Mouse (Mus musculus) mesoderm, embryonic 11.5 days (tissue): ENCODE results near the gene Ptges3.
"Not testable (repeated sequence)": the region's sequence is repeated elsewhere in the genome, so short reads cannot be mapped to it uniquely, and the experiment has no call there.

ENCODE experiments used
- DNase-seq: peaks from one replicate; pipeline ENCODE4 v3.0.0-alpha.2; 2012; ENCODE audit warnings: low read depth, low spot score

Ptges3 gene

DNA sequence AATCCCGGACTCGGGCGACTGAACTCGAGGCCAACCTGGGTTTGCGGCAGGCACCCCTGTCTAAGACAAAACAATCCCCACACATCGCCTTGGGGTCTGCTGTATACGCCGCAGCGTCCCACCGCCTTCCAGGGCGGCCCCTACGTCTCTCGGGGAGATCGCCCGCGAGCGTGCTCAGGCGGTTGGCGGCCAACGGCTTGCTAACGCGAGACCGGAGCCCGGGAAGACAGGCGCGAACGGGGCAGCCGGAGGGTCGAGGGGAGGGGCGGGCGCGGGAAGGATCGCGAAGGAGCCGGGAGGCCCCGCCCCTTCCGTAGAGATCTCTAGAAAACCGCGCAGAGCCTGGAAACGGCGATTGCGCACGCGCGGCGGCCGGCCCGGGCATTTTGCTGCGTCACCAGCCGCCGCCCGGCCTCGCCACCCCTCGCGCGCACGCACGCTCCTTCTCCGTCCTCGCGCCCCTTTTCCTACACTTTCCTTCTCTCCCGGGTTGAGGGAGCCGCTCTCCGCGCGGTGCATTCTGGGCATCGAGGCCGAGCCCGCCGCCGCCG lies at the start of gene Ptges3:
Gene Ptges3 (plus strand): TSS at position 354 of the 551 bp plus-strand sequence.
- DNase-seq: peak; percentile 97

DNA sequence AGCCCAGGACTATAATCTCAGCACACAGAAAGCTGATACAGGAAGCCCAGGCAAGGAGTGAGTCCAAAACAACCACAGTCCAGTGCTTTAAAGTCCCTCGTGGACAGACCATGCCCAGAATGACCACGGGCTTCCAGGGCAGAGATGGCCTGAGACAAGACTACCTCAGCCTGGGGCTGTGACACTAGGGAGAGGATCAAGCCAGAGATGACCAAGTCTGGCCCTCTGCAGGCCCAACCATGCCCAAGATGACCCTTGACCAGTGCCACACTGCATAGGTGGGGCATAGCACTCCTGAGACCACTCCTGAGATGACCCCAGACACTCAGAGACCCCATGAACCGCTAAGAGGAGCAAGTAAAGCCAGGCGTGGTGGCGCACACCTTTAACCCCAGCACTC lies 49.0 kb upstream of the Ptges3 start:
- DNase-seq: no peak

DNA sequence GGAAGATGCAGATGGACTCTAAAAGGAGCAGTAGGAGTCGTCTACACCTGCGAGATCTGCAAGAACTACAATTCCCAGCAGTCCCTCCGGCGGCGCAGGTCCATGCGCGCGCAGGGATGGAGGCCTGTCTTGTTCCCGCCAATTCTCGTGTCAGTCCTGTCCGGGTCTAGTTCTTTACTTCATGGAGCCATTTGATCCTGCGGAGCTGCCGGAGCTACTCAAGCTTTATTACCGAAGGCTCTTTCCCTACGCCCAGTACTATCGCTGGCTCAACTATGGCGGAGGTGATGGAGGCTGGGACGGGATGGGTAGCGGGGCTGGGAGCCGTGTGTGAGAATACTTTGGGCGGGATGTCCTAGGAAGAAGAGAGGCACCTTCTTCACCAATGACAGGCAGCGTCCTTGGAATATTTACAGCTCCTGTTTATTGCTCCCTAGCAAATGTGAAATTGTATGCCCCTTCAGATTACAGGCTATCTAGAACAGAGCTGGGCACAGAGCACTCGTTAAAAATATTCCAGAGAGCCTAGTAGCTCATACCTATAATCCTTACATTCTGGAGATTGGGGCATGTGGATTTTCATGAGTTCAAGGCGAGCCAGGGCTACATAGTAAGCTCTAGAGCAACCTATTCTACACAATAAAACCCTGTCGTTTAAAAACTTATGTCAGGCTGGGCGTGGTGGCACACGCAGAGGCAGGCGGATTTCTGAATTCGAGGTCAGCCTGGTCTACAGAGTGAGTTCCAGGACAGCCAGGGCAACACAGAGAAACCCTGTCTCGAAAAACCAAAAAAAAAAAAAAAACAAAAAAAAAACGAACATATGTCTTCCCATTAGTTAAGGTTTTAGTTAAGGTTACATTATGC lies 43.5 kb upstream of the Ptges3 start, which contains the start of gene Prim1:
Gene Prim1 (plus strand): TSS at position 101 of the 867 bp plus-strand sequence.
- DNase-seq: peak; percentile 85

DNA sequence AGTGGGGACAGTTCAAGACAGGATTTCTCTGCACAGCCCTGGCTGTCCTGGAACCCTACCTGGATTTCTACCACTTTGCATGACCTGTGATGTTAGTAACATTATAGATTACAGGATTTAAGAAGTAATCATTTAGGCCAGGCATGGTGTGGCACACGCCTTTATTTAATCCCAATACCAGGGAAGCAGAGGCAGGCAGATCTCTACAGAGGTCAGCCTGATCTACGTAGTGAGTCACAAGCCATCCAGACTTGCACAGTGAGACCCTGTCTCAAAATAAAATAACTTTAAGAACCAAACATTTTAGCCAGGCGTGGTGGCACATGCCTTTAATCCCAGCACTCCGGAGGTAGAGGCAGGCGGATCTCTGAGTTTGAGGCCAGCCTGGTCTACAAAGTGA lies 36.6 kb upstream of the Ptges3 start:
- no peak for DNase-seq

DNA sequence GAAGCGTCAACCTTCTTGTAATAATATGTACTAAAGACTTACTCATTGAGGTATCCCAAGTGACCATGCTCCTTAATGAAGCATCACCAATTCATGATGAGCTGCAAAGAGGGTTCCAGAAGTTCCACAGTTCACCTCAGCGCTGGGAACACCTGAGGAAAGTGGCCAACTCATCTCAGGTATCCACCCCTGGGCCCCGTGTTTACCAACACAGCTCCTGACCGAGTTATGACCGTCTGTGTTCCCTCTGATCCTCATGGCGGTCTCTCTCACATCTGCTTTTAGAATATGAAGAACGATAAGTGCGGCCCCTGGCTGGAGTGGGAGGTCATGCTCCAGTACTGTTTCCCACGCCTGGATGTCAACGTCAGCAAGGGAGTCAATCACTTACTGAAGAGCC lies 35.3 kb upstream of the Ptges3 start:
- no peak for DNase-seq

DNA sequence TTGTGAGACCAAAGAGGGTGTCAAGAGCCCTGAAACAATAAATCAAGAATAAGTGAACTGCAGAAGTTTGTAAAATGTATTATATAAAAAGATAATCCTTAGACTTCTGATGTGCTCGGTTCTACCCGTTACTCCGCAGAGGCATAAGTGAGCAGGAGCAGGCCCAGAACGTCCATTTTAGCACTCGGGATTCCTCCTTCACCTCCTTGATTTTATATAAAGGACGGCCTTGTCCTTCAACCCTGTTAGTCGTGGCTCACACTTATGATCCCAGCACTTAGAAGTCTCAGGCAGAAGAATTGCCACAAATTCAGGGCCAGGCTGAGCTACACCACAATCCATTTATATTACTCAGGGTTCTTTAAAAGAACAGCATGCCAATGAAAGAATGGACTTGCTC lies 28.8 kb upstream of the Ptges3 start:
- no peak for DNase-seq

DNA sequence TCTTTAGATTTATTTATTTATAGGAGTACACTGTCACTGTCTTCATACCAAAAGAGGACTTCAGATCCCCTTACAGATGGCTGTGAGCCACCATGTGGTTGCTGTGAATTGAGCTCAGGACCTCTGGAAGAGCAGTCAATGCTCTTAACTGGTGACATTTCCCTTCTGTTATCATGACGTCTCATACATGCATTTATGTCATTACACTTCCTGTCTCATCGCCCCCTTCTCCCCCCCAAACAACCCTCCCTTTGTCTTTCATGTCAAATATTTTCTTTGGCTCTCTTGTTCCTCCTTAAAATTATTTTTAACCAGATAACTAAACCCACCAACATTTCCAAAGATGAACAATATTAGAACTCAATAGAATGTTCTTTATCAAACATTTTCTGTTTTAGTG lies 27.9 kb upstream of the Ptges3 start:
- DNase-seq: no peak

DNA sequence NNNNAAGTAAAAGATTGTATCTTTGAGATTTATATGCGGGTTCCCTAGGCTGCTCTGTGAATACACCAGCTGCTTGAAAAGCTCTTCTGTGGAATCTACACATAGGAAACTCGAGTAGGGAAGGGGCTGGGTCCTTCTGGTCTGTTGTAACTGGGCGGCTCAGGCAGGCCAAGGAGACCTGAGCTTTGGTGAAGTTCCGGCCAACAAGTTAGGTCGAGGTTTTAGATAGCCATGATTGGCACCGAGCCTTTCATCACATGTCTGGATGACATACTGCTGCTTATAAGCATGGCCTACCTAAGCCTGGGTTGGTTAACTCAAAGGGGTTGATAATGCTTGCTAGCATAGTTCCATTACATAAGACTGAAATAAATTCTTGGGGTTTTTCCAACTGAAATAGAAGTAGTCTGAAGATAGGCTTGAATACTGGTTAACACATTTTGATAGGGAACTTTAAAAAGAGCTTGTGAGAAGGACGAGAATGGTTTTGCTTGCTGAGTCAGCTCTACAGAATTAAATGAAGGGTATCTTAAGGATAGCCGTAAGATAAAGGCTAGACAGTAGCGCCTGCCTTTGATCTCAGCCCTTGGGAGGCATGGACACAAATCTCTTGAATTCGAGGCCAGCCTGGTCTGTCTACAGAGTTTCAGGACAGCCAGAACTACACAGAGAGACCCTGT lies 21.9 kb upstream of the Ptges3 start:
- DNase-seq: peak; percentile 22

DNA sequence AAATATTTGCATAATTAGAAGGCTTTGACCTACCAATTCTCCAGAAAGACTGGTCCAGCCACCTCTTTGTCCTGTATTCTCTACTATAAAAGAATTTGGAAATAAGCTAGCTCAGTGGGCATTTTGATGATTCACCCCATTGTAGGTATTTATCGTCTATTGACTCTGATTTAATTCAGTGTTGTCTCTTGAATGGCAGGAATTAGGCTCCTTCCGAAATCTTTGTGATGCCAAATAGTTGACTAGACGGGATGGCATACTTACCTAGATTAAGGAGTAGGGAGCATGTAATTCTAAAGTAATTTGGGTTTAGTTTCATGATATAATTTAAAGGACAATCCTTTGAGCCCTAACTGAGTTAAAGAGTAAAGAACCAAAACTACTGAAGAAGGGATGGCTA lies 20.8 kb upstream of the Ptges3 start:
- DNase-seq: no peak

DNA sequence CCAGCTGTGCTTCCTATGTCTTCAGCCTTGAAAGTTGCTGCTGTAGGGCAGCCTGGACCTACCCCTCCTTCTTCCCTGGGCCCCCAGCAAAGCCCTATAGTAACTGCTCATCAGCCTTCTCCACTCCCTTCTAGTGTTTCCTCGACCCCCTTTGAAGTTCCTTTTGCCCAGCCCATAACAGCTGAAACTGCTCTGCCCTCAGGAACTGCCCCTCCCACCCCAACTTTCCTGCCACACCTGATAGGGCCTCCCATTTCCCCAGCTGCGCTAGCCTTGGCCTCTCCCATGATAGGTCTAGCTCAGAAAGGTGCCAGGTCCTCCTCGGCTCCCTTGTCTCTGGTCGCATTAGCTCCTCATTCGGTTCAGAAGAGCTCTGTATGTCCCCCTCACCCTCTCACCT lies 19.6 kb upstream of the Ptges3 start:
- no peak for DNase-seq

DNA sequence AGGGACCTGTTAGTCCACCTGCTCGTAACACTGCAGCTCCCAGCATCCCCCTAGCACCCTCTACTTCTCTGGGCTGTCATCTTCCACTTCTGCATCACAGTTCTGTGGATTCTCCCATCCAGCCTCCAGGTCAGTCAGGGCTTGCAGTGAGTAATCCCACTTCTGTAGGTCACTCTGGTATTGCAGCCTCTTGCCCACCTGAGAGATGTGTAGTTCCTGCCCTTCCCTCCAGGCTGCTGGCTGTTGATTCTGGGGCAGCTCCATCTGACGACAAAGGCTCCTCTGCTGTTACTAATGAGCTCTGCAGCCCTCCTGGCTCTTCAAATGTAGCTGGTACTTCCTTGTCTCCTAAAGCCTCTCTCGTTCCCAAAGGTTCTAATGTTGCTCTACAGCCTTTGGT lies 18.9 kb upstream of the Ptges3 start:
- no peak for DNase-seq

DNA sequence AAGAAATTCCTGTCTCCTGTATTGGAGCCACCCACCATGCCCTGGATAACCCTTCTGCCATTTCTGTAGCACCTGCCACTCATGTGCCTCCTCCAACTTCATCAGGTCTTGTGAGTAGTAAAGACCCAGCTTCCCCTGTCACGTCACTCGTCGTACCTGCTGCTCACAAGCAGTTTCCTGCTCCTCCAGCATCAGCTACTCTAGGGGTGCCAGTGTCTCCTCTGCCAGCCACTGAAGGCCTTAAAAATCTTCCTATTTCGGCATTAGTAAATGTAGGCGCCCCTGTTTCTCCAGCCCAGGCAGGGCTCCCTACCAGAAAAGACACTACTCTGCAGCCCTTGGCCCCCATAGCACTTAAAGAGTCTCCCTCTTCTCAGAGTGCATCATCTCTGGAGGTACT lies 18.5 kb upstream of the Ptges3 start:
- DNase-seq: no peak

DNA sequence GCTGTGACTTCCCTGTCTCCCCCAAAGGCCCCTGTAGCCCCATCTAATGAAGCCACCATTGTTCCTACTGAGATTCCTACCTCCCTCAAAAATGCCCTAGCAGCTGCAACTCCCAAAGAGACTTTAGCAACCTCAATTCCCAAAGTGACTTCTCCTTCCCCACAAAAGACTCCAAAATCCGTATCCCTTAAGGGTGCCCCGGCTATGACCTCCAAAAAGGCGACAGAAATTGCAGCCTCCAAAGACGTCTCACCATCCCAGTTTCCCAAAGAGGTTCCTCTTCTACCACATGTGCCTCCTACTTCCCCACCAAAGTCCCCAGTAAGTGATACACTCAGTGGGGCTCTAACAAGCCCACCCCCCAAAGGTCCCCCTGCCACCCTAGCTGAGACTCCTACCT lies 17.1 kb upstream of the Ptges3 start:
- DNase-seq: no peak

DNA sequence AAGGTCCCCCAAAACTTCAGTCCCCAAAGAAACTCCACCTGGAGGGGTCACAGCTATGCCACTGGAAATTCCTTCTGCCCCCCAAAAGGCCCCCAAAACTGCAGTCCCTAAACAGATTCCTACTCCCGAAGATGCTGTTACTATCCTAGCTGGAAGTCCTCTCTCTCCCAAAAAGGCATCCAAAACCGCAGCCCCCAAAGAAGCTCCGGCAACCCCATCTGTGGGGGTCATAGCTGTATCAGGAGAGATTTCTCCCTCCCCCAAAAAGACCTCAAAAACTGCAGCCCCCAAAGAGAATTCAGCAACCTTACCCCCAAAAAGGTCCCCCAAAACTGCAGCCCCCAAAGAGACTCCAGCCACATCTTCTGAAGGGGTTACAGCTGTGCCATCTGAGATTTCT lies 16.3 kb upstream of the Ptges3 start:
- DNase-seq: no peak

DNA sequence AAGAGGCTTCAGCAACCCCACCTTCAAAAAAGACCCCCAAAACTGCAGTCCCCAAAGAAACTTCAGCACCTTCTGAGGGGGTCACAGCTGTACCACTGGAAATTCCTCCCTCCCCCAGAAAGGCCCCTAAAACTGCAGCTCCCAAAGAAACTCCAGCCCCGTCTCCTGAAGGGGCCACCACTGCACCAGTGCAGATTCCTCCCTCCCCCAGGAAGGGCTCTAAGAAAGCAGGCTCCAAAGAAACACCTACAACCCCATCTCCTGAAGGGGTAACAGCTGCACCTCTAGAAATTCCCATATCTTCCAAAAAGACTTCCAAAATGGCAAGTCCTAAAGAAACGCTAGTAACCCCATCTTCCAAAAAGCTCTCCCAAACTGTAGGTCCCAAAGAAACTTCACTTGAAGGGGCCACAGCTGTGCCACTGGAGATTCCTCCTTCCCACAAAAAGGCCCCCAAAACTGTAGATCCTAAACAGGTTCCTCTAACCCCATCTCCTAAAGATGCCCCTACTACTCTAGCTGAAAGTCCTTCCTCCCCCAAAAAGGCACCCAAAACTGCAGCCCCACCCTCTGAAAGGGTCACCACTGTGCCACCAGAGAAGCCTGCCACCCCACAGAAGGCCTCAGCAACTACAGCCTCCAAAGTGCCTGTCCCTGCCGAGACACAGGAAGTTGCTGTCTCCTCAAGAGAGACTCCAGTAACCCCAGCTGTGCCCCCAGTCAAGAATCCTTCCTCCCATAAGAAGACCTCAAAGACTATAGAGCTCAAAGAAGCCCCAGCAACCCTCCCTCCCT lies 15.5 kb upstream of the Ptges3 start:
- DNase-seq: no peak

DNA sequence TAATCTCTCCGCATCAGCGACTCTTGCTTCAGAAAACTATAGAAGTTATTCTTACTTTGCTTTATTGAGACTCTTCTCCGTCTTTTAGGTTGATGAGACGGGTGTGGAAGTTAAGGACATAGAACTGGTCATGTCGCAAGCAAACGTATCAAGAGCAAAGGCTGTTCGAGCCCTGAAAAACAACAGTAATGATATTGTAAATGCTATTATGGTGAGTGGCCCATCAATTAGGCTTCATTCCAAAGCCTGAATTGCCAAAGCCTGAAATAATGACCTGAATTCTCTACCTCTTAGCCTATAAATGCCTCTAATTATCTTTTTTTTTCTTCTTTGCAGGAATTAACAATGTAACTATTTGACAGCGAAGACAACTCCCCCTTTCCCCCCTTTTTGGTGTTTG lies 10.6 kb upstream of the Ptges3 start:
- no peak for DNase-seq

DNA sequence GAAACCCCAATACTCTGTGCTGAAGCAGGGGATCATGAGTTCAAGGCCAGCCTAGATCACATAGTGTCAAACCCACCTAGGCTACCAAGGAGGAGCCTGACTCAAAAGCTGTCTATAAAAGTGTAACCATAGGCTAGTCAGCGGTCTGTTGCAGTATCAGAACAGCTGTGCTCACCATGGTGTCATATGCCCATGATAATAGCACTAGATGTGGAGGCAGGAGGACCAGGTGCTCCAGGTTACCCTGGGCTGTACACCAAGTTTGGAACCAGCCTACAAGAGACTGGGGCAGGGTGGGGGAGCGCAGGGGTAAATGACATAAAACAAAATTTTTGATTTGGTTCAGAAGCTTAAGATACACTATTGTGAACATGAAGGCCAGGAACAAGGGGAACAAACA lies 9.0 kb upstream of the Ptges3 start:
- DNase-seq: no peak

DNA sequence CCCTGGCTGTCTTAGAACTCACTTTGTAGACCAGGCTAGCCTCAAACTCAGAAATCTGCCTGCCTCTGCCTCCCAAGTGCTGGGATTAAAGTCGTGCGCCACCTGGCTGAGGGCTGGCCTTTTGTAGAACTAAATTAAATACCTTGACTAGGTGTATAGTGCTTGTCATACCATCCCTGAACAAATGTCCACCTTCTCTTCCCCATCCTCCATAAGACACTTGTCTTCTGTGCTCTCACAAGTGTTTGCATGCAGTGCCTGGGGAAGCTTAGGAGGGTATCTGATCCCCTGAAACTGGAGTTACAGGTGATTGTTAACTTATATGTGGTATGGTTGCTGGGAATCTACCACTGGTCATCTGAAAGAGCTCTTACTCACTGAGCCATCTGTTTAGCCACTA lies 8.4 kb upstream of the Ptges3 start:
- DNase-seq: no peak

DNA sequence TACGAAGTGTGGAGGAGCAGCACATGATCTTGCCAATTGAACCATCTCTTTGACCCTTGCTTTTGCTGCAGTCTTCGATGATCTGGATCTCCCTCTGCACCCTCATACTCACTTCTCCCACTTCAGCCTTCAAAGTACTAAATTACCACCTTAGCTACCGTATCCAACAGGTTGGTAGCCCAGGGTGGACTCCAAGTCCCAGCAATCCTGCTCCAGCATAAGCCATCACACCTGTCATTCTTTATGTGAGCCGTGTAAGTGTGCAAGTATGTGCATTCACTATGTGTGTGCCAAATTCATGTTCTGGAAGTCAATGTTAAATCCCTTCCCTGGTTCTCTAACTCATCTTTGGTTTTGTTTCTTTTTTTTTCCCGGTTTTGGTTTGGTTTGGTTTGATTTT lies 7.2 kb upstream of the Ptges3 start:
- DNase-seq: no peak

DNA sequence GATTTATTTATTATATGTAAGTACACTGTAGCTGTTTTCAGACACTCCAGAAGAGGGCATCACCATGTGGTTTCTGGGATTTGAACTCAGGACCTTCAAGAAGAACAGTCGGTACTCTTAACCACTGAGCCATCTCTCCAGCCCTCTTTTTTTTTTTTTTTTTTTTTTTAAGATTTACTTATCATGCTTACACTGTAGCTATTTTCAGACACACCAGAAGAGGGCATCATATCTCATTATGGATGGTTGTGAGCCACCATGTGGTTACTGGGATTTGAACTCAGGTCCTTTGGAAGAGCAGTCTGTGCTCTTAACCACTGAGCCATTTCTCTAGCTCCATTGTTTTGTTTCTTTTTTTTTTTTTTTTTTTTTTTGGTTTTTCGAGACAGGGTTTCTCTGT lies 6.6 kb upstream of the Ptges3 start:
- DNase-seq: not testable (repeated sequence)

DNA sequence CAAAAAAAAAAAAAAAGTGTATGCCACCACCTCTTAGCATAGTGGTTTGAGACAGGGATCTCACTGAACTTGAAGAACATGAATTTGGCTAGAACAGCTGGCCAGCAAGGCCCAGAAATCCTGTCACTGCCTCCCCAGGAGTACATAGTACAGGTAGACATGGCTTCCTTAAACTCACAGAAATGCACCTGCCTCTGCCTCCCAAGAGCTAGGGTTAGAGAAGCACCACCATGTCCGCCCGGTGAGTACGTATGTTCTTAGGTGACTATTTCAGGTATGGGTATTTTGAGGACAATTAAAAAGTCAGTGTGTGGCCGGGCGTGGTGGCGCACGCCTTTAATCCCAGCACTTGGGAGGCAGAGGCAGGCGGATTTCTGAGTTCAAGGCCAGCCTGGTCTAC lies 5.8 kb upstream of the Ptges3 start:
- no peak for DNase-seq

DNA sequence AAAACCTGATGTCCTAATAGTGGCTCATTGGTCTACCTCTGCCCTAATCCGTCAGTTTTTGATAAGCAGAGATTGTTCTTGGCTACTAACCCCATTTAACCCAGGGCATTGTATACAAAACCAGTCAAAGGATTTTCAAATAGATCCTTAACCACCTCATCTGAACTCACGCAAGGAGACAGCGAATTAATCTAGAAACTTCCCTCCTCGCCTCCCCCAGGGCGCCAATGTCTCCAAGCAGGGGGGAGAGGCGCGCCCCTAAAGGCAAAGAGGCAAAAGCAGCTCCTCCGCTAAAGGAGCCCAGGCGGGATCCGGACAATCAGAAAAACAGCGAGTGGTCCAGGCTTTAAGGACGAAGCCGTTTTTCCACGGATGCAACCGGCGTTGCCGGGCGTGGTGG lies 570 bp upstream of the Ptges3 start:
- no peak for DNase-seq
